Mouse (Mus musculus) layer of hippocampus, postnatal 25 days (tissue): ENCODE results near the gene Actl11. TPM values are rescaled to one million over a fixed set of nuclear protein-coding genes. Genes with fewer than 3 reads are reported as not detected.

Experiments used
- DNase-seq, 2 experiments: peaks; one replicate each; pipeline ENCODE4 v3.0.0; 2022; ENCODE audit warnings: mixed read lengths in 2 of 2, low spot score in 1 of 2; ENCODE audit errors: extremely low spot score in 1 of 2
- total RNA-seq, 2 experiments: library from RNA; stranded (reverse); gene quantifications; 2 replicates each; pipeline ENCODE4 v1.2.3; 2021

Actl11 gene
- not detected for total RNA-seq

DNA sequence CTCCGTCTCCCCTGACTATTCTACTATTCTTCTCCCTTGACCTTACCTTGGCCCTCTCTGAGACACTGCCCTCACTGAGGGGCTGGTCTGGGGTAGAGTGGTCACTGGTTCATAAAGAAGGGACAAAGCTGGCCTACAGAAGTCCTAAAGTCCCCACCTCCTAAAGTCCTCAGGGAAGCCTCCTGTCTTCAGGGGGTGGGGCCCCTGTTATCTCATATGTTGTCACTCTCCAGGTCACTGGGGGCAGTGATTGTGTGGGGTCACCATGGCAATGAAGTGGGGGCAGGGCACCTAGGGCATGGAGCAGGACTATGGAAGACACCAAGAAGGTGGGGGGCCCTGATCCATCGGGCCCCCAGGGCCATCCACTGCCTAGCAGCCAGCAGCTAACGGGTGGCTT, at the start of gene Actl11:
Actl11 (plus strand) TSS at position 301 of the 400 bp plus-strand sequence.
- DNase-seq, result no peak

DNA sequence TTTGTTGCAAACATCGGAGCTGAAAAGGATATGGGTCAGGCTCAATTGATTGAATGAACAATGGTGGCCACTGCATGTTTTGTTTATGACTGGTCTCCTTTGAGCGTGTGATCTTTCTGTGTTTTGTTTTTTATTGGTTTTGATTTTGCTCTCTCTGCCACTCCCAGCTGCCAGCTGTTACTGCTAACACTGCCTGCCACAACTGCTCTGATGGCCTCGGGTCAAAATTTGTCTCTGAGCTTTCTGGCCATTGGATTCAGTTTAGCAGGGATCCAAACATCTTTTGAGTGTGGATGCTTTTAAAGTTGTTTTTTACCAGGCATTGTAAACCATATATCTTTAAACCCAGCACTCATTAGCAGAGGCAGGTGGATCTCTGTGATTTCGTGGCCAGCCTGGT, 47.9 kb upstream of the Actl11 start:
- DNase-seq, result no peak

GRCm38 (mm10) chr9:107887804-107888266, 40.4 kb upstream of the Actl11 start, which contains the start of gene Mon1a:
Mon1a (plus strand) TSS chr9:107888151.
- DNase-seq, result peak; percentile 65 to 69

- DNase-seq, result no peak
Measured at GRCm38 (mm10) chr9:107888267-107888850, 39.9 kb upstream of the Actl11 start.

GRCm38 (mm10) chr9:107890260-107890659, 38.0 kb upstream of the Actl11 start:
- DNase-seq, result no peak

GRCm38 (mm10) chr9:107891023-107891422, 37.2 kb upstream of the Actl11 start:
- DNase-seq, result no peak

GRCm38 (mm10) chr9:107898563-107898962, 29.7 kb upstream of the Actl11 start:
- no peak for DNase-seq

DNA sequence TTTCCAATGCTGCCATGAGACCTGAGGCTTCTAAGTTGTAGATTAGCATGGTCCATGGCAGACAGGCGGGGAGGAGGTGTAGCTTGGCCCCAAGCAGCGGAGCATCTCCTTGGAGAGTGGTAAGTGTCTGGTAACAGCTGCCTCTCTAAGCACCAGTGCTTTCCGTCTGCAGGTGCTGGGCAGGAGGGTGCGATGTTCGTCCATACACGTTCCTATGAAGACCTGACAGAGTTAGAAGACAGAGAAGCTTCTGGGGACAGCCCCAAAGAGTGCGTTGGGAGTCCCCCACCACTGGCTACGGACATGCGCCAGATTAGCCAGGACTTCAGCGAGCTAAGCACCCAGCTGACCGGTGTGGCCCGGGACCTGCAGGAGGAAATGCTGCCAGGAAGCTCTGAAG, 28.4 kb upstream of the Actl11 start:
- no peak for DNase-seq

- DNase-seq, result peak; percentile 76 to 77
Measured at GRCm38 (mm10) chr9:107900840-107901626, 27.2 kb upstream of the Actl11 start.

- no peak for DNase-seq
Measured at GRCm38 (mm10) chr9:107901627-107901914, 26.7 kb upstream of the Actl11 start.

DNA sequence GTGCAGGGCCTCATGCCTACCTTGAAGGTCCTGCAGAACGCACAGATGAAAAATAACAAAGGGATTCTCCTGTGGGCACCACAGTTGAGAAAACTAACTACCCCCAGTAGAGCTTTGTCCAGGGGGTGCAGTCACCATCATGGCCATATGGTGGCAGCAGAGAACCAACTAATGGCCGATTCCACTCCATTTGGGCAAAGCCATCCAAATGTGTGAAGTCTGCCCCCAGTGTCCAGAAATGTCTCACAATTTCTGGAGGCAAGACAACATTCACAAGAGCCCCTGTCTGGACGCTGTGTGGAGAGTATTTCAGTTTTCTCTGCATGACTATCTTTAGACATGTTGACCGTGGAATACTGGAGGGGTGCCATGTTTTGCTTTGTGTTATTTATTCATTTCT, 23.5 kb upstream of the Actl11 start:
- peak; percentile 91 to 97 for DNase-seq

DNA sequence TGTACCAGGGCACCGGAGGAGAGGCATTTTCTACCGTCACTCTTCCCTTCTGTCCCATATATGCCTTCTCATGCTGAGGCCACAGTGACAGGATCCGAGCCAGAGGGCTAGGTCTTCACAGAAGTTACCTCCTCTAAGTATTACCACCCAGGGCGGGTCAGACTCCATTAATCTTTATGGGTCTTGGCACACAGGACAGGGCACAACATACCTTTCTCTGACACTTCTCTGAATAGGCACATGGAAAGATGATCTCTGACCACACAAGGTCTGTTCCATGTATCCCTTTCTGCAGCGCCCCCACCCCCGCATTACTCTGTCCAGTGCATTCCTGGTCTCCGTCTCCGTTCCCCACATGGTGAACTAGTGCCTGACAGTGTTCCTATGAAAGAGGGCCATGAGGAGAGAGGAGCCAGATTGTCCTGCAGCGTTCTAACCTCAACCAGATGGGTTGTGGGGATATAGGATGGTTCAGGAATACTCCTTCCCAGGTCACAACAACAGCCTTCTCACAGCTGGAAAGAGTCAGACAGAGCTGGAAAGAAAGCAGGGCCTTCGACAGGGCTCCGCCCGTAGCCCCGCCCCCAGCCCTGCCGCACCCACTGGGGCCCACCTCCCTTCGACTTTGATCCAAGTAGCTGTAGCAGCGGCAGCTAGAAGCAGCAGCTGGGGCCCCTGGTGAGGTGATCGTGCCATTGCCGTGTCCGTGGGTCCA, 21.9 kb upstream of the Actl11 start, which contains the start of gene Mst1r:
Mst1r (plus strand) TSS at position 622 of the 715 bp plus-strand sequence.
- no peak for DNase-seq

GRCm38 (mm10) chr9:107906967-107907800, 21.1 kb upstream of the Actl11 start:
- DNase-seq, result no peak

- no peak for DNase-seq
Measured at GRCm38 (mm10) chr9:107907801-107908120, 20.5 kb upstream of the Actl11 start.

GRCm38 (mm10) chr9:107908410-107909158, 19.7 kb upstream of the Actl11 start:
- DNase-seq, result no peak

- DNase-seq, result no peak
Measured at GRCm38 (mm10) chr9:107910025-107910769, 18.1 kb upstream of the Actl11 start.

- no peak for DNase-seq
Measured at GRCm38 (mm10) chr9:107914764-107915420, 13.4 kb upstream of the Actl11 start.

DNA sequence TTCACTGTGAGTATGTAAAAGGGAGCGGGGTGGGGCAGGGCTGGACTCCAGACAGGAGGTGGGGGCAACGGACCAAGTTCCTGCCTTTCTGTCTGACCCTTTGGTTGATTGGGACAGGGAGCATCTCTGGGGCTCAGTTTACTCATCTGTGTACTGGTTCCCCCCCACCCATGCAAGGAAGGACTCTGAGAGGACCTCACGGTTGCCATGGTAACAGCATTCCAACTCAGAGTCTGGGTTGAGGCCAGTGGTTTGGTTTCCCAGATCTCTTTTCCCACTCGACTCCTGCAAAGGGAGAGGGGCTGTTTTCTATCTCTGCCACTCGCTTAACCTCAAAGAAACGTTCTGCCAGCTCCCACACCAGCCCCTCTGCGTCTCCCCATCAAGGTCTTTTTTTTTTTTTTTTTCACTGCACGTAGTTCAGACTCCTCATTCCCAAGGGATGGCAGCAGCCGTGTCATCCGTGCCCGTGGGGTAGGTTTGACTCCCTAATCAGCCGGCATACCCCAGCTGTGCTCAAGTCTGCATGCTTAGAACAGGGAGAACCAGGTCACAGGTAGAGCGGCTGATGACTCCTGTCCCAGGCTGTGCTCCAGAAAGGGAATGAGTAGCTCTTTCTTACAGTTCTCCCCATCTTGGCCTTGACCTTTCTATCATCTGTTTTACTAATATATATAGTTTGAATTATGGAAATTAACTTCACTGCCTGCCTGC, 10.2 kb upstream of the Actl11 start:
- no peak for DNase-seq
